Comparison of ENCODE assay signal across 24 mouse cellular contexts in the genomic region with DNA sequence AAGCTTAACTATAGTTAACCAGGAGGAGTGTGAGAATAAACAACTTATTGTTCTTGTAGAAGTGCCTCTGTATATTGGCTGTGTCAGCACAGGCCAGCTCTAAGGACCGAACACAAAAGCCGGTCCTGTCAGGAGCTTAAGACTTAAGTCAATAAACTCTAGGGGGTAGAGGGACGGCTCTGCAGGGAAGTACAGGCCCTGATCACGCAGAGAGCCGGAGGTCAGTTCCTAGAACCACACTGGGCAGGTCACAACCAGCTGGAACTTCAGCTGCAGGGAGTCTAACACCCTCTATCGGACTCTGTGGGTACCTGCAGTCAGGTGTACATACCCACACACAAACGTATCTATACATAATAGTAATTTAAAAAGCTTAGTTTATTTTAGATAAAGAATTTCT. TPM values are rescaled to one million over a fixed set of nuclear protein-coding genes. Genes with fewer than 3 reads are reported as not detected.
A peak's percentile ranks its signal among the peaks of the same experiment; 100 is the strongest.
DNase-seq lines count a peak whose midpoint lies in the region; ATAC-seq and TF ChIP-seq lines count a peak whose summit lies in the region.
"Had no signal": no experiment of that assay in that cellular context is flagged by ENCODE, and none has a peak within 500 bp of the region (broad histone marks: within the 10 kb centered on the region; RNA-seq: fewer than 3 reads in every experiment).

No protein-coding gene starts in this region.

- peak; percentile 80 for DNase-seq in liver, adult 2 months (ENCODE audit: extremely low read depth, low read depth, low spot score)
- DNase-seq in liver, embryonic 11.5 days (ENCODE audit: low spot score), result no peak
- peak; percentile 18 for DNase-seq in lung, postnatal 36 days
- no peak for DNase-seq in lung, postnatal 0 days (ENCODE audit: low spot score)
- DNase-seq in left cerebral cortex, adult 18-20 months (ENCODE audit: low spot score in 2 of 2), result no peak
- DNase-seq: adrenal gland, postnatal 14 days; cerebellum, adult 11-12 months; cerebellum, adult 9-10 months; cerebellum, postnatal 36 days; forebrain, postnatal 0 days; gastrocnemius, postnatal 36 days; heart, adult 11 months; heart, postnatal 36 days had no signal

- no peaks in the 10 kb centered on the region for H3K9me3 ChIP-seq in liver, embryonic 11.5 days (ENCODE audit: control insufficient read depth, low read length)
- H3K9me3 ChIP-seq in lung, postnatal 0 days (ENCODE audit: low read length), result no peaks in the 10 kb centered on the region
- H3K9me3 ChIP-seq in stomach, embryonic 15.5 days, result no peaks in the 10 kb centered on the region
- no peaks in the 10 kb centered on the region for H3K9me3 ChIP-seq in hindbrain, embryonic 16.5 days (ENCODE audit: control insufficient read depth, low read length)
- H3K9me3 ChIP-seq: embryonic facial prominence, embryonic 13.5 days; forebrain, embryonic 13.5 days; heart, embryonic 13.5 days had no signal

- no peak overlapping the region for H3K9ac ChIP-seq in liver, adult 2 months (ENCODE audit: low read depth, low read length)
- H3K9ac ChIP-seq in liver, embryonic 11.5 days (ENCODE audit: low read depth, low read length), result no peak overlapping the region
- H3K9ac ChIP-seq in lung, postnatal 0 days (replicated peaks; ENCODE audit: low read depth), result no peak overlapping the region
- no peak overlapping the region for H3K9ac ChIP-seq in stomach, embryonic 15.5 days
- H3K9ac ChIP-seq in hindbrain, embryonic 16.5 days (ENCODE audit: low read depth, low read length), result no peak overlapping the region
- H3K9ac ChIP-seq: embryonic facial prominence, embryonic 13.5 days; forebrain, embryonic 13.5 days; forebrain, postnatal 0 days; heart, embryonic 13.5 days had no signal

- no peaks in the 10 kb centered on the region for H3K27me3 ChIP-seq in liver, adult 2 months (ENCODE audit: control insufficient read depth, insufficient read depth, low read length)
- H3K27me3 ChIP-seq in liver, embryonic 11.5 days (replicated peaks; ENCODE audit: control insufficient read depth, insufficient read depth, low read length), result no peaks in the 10 kb centered on the region
- no peaks in the 10 kb centered on the region for H3K27me3 ChIP-seq in lung, postnatal 0 days (replicated peaks; ENCODE audit: insufficient read depth, low read length)
- no peaks in the 10 kb centered on the region for H3K27me3 ChIP-seq in stomach, embryonic 15.5 days (replicated peaks)
- no peaks in the 10 kb centered on the region for H3K27me3 ChIP-seq in hindbrain, embryonic 16.5 days (replicated peaks; ENCODE audit: control insufficient read depth, insufficient read depth, low read length)
- H3K27me3 ChIP-seq: CH12.LX; embryonic facial prominence, embryonic 13.5 days; forebrain, embryonic 13.5 days; heart, embryonic 13.5 days; Patski had no signal

- peaks cover 8% of the 10 kb centered on the region; the same call in 1 of the 2 replicates for H3K79me2 ChIP-seq in liver, adult 2 months (ENCODE audit: control insufficient read depth, insufficient read depth, low read length)

- TF ChIP-seq POLR2A in liver, adult 2 months (IDR thresholded peaks at IDR 0.05; ENCODE audit: extremely low read depth, insufficient read depth, low read length), result no peak

- no peak for TF ChIP-seq EP300 in lung, postnatal 0 days (IDR thresholded peaks at IDR 0.05)

- no peak for ATAC-seq in liver, embryonic 11.5 days (replicated peaks; ENCODE audit: low FRiP score)
- ATAC-seq in lung, postnatal 0 days, result no peak
- peak; percentile 62; the same call in 1 of the 2 replicates for ATAC-seq in stomach, embryonic 15.5 days (ENCODE audit: insufficient read depth, low FRiP score, low read depth)
- no peak for ATAC-seq in hindbrain, embryonic 16.5 days
- ATAC-seq: activated CD4-positive, CD25-positive, alpha-beta regulatory T cell, adult 4 months; forebrain, embryonic 13.5 days; forebrain, postnatal 0 days; Patski had no signal

- H3K4me1 ChIP-seq in liver, adult 2 months (ENCODE audit: control insufficient read depth, insufficient read depth, low read length), result peaks cover 8% of the 10 kb centered on the region; the same call in 1 of the 2 replicates
- no peaks in the 10 kb centered on the region for H3K4me1 ChIP-seq in liver, embryonic 11.5 days (replicated peaks; ENCODE audit: control insufficient read depth, insufficient read depth, low read length)
- H3K4me1 ChIP-seq in lung, postnatal 0 days (ENCODE audit: insufficient read depth, low read depth, low read length), result no peaks in the 10 kb centered on the region
- H3K4me1 ChIP-seq in stomach, embryonic 15.5 days, result peaks cover 3% of the 10 kb centered on the region; the same call in 1 of the 2 replicates
- no peaks in the 10 kb centered on the region for H3K4me1 ChIP-seq in hindbrain, embryonic 16.5 days (ENCODE audit: control insufficient read depth, insufficient read depth, low read depth, low read length)
- H3K4me1 ChIP-seq: embryonic facial prominence, embryonic 13.5 days; forebrain, embryonic 13.5 days had no signal

- peak; percentile 40 for TF ChIP-seq CTCF in liver, adult 2 months (IDR thresholded peaks at IDR 0.05; ENCODE audit: low read depth, low read length)
- TF ChIP-seq CTCF in lung, postnatal 0 days (IDR thresholded peaks at IDR 0.05), result no peak

- no peak overlapping the region for H3K4me2 ChIP-seq in liver, embryonic 11.5 days
- no peak overlapping the region for H3K4me2 ChIP-seq in lung, postnatal 0 days (replicated peaks; ENCODE audit: low read depth, low read length)
- H3K4me2 ChIP-seq in stomach, embryonic 15.5 days, result no peak overlapping the region
- H3K4me2 ChIP-seq in hindbrain, embryonic 16.5 days (ENCODE audit: low read length), result no peak overlapping the region
- H3K4me2 ChIP-seq: embryonic facial prominence, embryonic 13.5 days; forebrain, embryonic 13.5 days; heart, embryonic 13.5 days had no signal

- peak overlapping the region; percentile 91 for H3K27ac ChIP-seq in liver, adult 2 months (replicated peaks; ENCODE audit: insufficient read depth, low read depth, low read length)
- no peak overlapping the region for H3K27ac ChIP-seq in liver, embryonic 11.5 days (ENCODE audit: low read depth, low read length)
- H3K27ac ChIP-seq in lung, postnatal 0 days (ENCODE audit: low read length), result no peak overlapping the region
- peak overlapping the region; percentile 59; the same call in 1 of the 2 replicates for H3K27ac ChIP-seq in stomach, embryonic 15.5 days
- H3K27ac ChIP-seq in hindbrain, embryonic 16.5 days (ENCODE audit: low read depth, low read length), result no peak overlapping the region
- H3K27ac ChIP-seq: embryonic facial prominence, embryonic 13.5 days; forebrain, embryonic 13.5 days; heart, embryonic 13.5 days had no signal

- H3K36me3 ChIP-seq in liver, adult 2 months (ENCODE audit: control insufficient read depth, insufficient read depth, low read length), result peaks cover 65% of the 10 kb centered on the region
- peaks cover 63% of the 10 kb centered on the region for H3K36me3 ChIP-seq in liver, embryonic 11.5 days (ENCODE audit: control insufficient read depth, insufficient read depth, low read length)
- H3K36me3 ChIP-seq in lung, postnatal 0 days (ENCODE audit: insufficient read depth, low read length), result peaks cover 21% of the 10 kb centered on the region; the same call in 1 of the 2 replicates
- H3K36me3 ChIP-seq in stomach, embryonic 15.5 days, result peaks cover 59% of the 10 kb centered on the region
- peaks cover 43% of the 10 kb centered on the region for H3K36me3 ChIP-seq in hindbrain, embryonic 16.5 days (ENCODE audit: control insufficient read depth, insufficient read depth, low read length)

- H3K4me3 ChIP-seq in liver, adult 2 months (ENCODE audit: insufficient read depth, low read depth, low read length), result no peak overlapping the region
- no peak overlapping the region for H3K4me3 ChIP-seq in liver, embryonic 11.5 days (ENCODE audit: low read depth, low read length)
- no peak overlapping the region for H3K4me3 ChIP-seq in lung, postnatal 0 days (ENCODE audit: low read depth, low read length)
- H3K4me3 ChIP-seq in stomach, embryonic 15.5 days (replicated peaks), result no peak overlapping the region
- no peak overlapping the region for H3K4me3 ChIP-seq in hindbrain, embryonic 16.5 days (ENCODE audit: low read length)
- H3K4me3 ChIP-seq: embryonic facial prominence, embryonic 13.5 days; forebrain, embryonic 13.5 days; heart, embryonic 13.5 days had no signal

- WGBS in liver, adult 2 months, result 36% methylated on average over 7 of the region's 7 CpGs
- 83% methylated on average over 7 of the region's 7 CpGs for WGBS in liver, embryonic 11.5 days
- 54% methylated on average over 7 of the region's 7 CpGs for WGBS in lung, postnatal 0 days
- 71% methylated on average over 7 of the region's 7 CpGs for WGBS in stomach, embryonic 15.5 days
- 53% methylated on average over 7 of the region's 7 CpGs for WGBS in hindbrain, embryonic 16.5 days

RNA-seq across cellular contexts. Expression of gene Xpot, which starts 10.2 kb away (rescaled TPM):
- total RNA-seq in liver, adult 2 months (2014; rRNA removed), result 55.5 and 66.8 TPM in 2 replicates
- 67.4 and 71.7 TPM in 2 replicates for polyA plus RNA-seq in liver, adult 2 months (2012; rRNA removed)
- 103 and 114 TPM in 2 replicates for polyA plus RNA-seq in liver, embryonic 11.5 days (2014; fragmentation: Nextera tagmentation; extraction: Ambion mirVana)
- 19.9 and 25.7 TPM in 2 replicates for polyA plus RNA-seq in lung, postnatal 0 days (2015; fragmentation: Nextera tagmentation; extraction: Ambion mirVana)
- polyA plus RNA-seq in stomach, embryonic 15.5 days (2015; fragmentation: Nextera tagmentation; extraction: Ambion mirVana), result 54.4 and 55.5 TPM in 2 replicates
- total RNA-seq in left cerebral cortex, adult 18-20 months (2021), result 10 to 100 TPM; 71.8 to 74.6 TPM
- polyA plus RNA-seq in hindbrain, embryonic 16.5 days (2015; fragmentation: Nextera tagmentation; extraction: Ambion mirVana), result 29.7 and 32.2 TPM in 2 replicates

RNA-seq across cellular contexts. Expression of gene D930020B18Rik, which starts 25.5 kb away (rescaled TPM):
- total RNA-seq in liver, adult 2 months (2014; rRNA removed), result not detected in 2 replicates
- polyA plus RNA-seq in liver, adult 2 months (2012; rRNA removed), result not detected in 2 replicates
- 0.39 TPM in 1 of 2 replicates, not detected in the other for polyA plus RNA-seq in liver, embryonic 11.5 days (2014; fragmentation: Nextera tagmentation; extraction: Ambion mirVana)
- 0.44 and 0.48 TPM in 2 replicates for polyA plus RNA-seq in lung, postnatal 0 days (2015; fragmentation: Nextera tagmentation; extraction: Ambion mirVana)
- 0.89 and 1.0 TPM in 2 replicates for polyA plus RNA-seq in stomach, embryonic 15.5 days (2015; fragmentation: Nextera tagmentation; extraction: Ambion mirVana)
- total RNA-seq in left cerebral cortex, adult 18-20 months (2021), result under 1 TPM; 0.23 to 0.60 TPM
- polyA plus RNA-seq in hindbrain, embryonic 16.5 days (2015; fragmentation: Nextera tagmentation; extraction: Ambion mirVana), result 0.13 and 0.24 TPM in 2 replicates
- total RNA-seq: adrenal gland, adult 18-20 months; adrenal gland, postnatal 14 days; CH12.LX; gastrocnemius, adult 8-10 months; gastrocnemius, postnatal 36 days; heart, postnatal 36 days had no signal
- polyA plus RNA-seq: forebrain, embryonic 13.5 days; heart, embryonic 13.5 days; heart, postnatal 0 days; Patski had no signal

RNA-seq across cellular contexts. Expression of gene Tbk1, which starts 29.3 kb away (rescaled TPM):
- total RNA-seq in liver, adult 2 months (2014; rRNA removed), result 24.7 and 25.3 TPM in 2 replicates
- polyA plus RNA-seq in liver, adult 2 months (2012; rRNA removed), result 7.1 and 8.2 TPM in 2 replicates
- polyA plus RNA-seq in liver, embryonic 11.5 days (2014; fragmentation: Nextera tagmentation; extraction: Ambion mirVana), result 32.0 and 32.1 TPM in 2 replicates
- polyA plus RNA-seq in lung, postnatal 0 days (2015; fragmentation: Nextera tagmentation; extraction: Ambion mirVana), result 25.9 and 28.0 TPM in 2 replicates
- polyA plus RNA-seq in stomach, embryonic 15.5 days (2015; fragmentation: Nextera tagmentation; extraction: Ambion mirVana), result 30.1 and 33.1 TPM in 2 replicates
- 10 to 100 TPM; 49.1 to 50.3 TPM for total RNA-seq in left cerebral cortex, adult 18-20 months (2021)
- polyA plus RNA-seq in hindbrain, embryonic 16.5 days (2015; fragmentation: Nextera tagmentation; extraction: Ambion mirVana), result 29.8 and 31.9 TPM in 2 replicates

Comparison
In these comparisons a context has a peak if more than half of its experiments do, and no peak if none do; other contexts are left out.
1. DNase-seq: peak in liver, adult 2 months (single experiment) and lung, postnatal 36 days (single experiment); none in liver, embryonic 11.5 days (single experiment), lung, postnatal 0 days (single experiment) and left cerebral cortex, adult 18-20 months (0 of 2).
2. H3K27ac ChIP-seq: peak in liver, adult 2 months (single experiment) and stomach, embryonic 15.5 days (single experiment); none in liver, embryonic 11.5 days (single experiment), lung, postnatal 0 days (single experiment) and hindbrain, embryonic 16.5 days (single experiment).